Mouse (Mus musculus): ENCODE data around the gene Hmgxb4. TPM values are rescaled to one million over a fixed set of nuclear protein-coding genes. Genes with fewer than 3 reads are reported as not detected.

The Hmgxb4 gene
- polyA plus RNA-seq, 1 experiment from 2014 or later, result 32.2 TPM

- ATAC-seq (ENCODE audit: low read depth), result no peak
- no peak overlapping the region for H3K4me3 ChIP-seq
These were observed 30.6 kb downstream of the Hmgxb4 start for GRCm38 (mm10) chr8:75023660-75024316.

GRCm38 (mm10) chr8:75025809-75026208 lies 32.7 kb downstream of the Hmgxb4 start:
- no peaks in the 10 kb centered on the region for H3K27me3 ChIP-seq

More at GRCm38 (mm10) chr8:75023660-75024316, 30.6 kb downstream of the Hmgxb4 start:
- H3K4me1 ChIP-seq (replicated peaks), result no peaks in the 10 kb centered on the region
- H3K27ac ChIP-seq (replicated peaks), result no peak overlapping the region
- no peaks in the 10 kb centered on the region for H3K27me3 ChIP-seq
- no peaks in the 10 kb centered on the region for H3K9me3 ChIP-seq
- H3K4me2 ChIP-seq, result no peak overlapping the region
- 93% methylated on average over 3 of the region's 3 CpGs for WGBS
- H3K9ac ChIP-seq, result no peak overlapping the region
- H3K36me3 ChIP-seq, result peaks cover 82% of the 10 kb centered on the region

GRCm38 (mm10) chr8:75030453-75031024 lies 37.4 kb downstream of the Hmgxb4 start:
- ATAC-seq (ENCODE audit: low read depth), result no peak
- no peak overlapping the region for H3K4me2 ChIP-seq
- H3K4me1 ChIP-seq (replicated peaks), result peaks cover 15% of the 10 kb centered on the region
- no peaks in the 10 kb centered on the region for H3K27me3 ChIP-seq
- H3K36me3 ChIP-seq, result peaks cover 48% of the 10 kb centered on the region
- H3K9me3 ChIP-seq, result no peaks in the 10 kb centered on the region
- no peak overlapping the region for H3K4me3 ChIP-seq
- H3K9ac ChIP-seq, result no peak overlapping the region
- 91% methylated on average over 3 of the region's 3 CpGs for WGBS
- no peak overlapping the region for H3K27ac ChIP-seq (replicated peaks)

More at GRCm38 (mm10) chr8:75025809-75026208, 32.7 kb downstream of the Hmgxb4 start:
- Histone ChIP-seq H3K9me3 (no peaks in the 10 kb centered on the region), H3K9ac (no peak overlapping the region), H3K4me2 (no peak overlapping the region), H3K4me1 (replicated peaks) (no peaks in the 10 kb centered on the region), H3K4me3 (no peak overlapping the region), H3K27ac (replicated peaks) (no peak overlapping the region), H3K36me3 (peaks cover 91% of the 10 kb centered on the region)
- WGBS, result 97% methylated on average over 4 of the region's 4 CpGs
- no peak for ATAC-seq (ENCODE audit: low read depth)

GRCm38 (mm10) chr8:75032961-75033360 lies 39.8 kb downstream of the Hmgxb4 start:
- Histone ChIP-seq H3K4me1 (replicated peaks) (peaks cover 15% of the 10 kb centered on the region), H3K4me2 (peak overlapping the region; percentile 92), H3K9ac (peak overlapping the region; percentile 75), H3K27ac (replicated peaks) (peak overlapping the region; percentile 57; the same call in 1 of the 2 replicates), H3K36me3 (peaks cover 28% of the 10 kb centered on the region), H3K9me3 (no peaks in the 10 kb centered on the region), H3K27me3 (no peaks in the 10 kb centered on the region), H3K4me3 (peak overlapping the region; percentile 66)
- no peak for ATAC-seq (ENCODE audit: low read depth)
- WGBS, result 73% methylated on average over 5 of the region's 5 CpGs

GRCm38 (mm10) chr8:75033511-75034243 lies 40.5 kb downstream of the Hmgxb4 start, which contains the start of gene Tom1:
Gene Tom1 (plus strand): TSS chr8:75033705.
- H3K27me3 ChIP-seq, result no peaks in the 10 kb centered on the region
- under 1% methylated on average over 58 of the region's 62 CpGs for WGBS
- ATAC-seq (ENCODE audit: low read depth), result peak; percentile 99
- peaks cover 20% of the 10 kb centered on the region for H3K4me1 ChIP-seq (replicated peaks)
- peak within 1 kb of the TSS; percentile 88 for H3K27ac ChIP-seq (replicated peaks)
- peak within 1 kb of the TSS; percentile 75 for H3K9ac ChIP-seq
- peak within 1 kb of the TSS; percentile 66 for H3K4me3 ChIP-seq
- peak within 1 kb of the TSS; percentile 92 for H3K4me2 ChIP-seq
- no peaks in the 10 kb centered on the region for H3K9me3 ChIP-seq
- peaks cover 22% of the 10 kb centered on the region for H3K36me3 ChIP-seq

GRCm38 (mm10) chr8:75034285-75034684 lies 41.1 kb downstream of the Hmgxb4 start:
- no peaks in the 10 kb centered on the region for H3K27me3 ChIP-seq
- no peaks in the 10 kb centered on the region for H3K9me3 ChIP-seq
- peak overlapping the region; percentile 92 for H3K4me2 ChIP-seq
- H3K9ac ChIP-seq, result peak overlapping the region; percentile 75
- peak overlapping the region; percentile 66 for H3K4me3 ChIP-seq
- peak overlapping the region; percentile 54; the same call in 1 of the 2 replicates for H3K27ac ChIP-seq (replicated peaks)
- ATAC-seq (ENCODE audit: low read depth), result no peak
- peaks cover 16% of the 10 kb centered on the region for H3K36me3 ChIP-seq
- H3K4me1 ChIP-seq (replicated peaks), result peaks cover 21% of the 10 kb centered on the region
- WGBS, result 1% methylated on average over 17 of the region's 17 CpGs

- H3K4me1 ChIP-seq (replicated peaks), result peaks cover 21% of the 10 kb centered on the region
- H3K36me3 ChIP-seq, result peaks cover 5% of the 10 kb centered on the region; the same call in 1 of the 2 replicates
- H3K9me3 ChIP-seq, result no peaks in the 10 kb centered on the region
- H3K27ac ChIP-seq (replicated peaks), result no peak overlapping the region
- no peak overlapping the region for H3K4me3 ChIP-seq
- no peaks in the 10 kb centered on the region for H3K27me3 ChIP-seq
- ATAC-seq (ENCODE audit: low read depth), result no peak
- no peak overlapping the region for H3K4me2 ChIP-seq
- H3K9ac ChIP-seq, result no peak overlapping the region
These were observed 42.5 kb downstream of the Hmgxb4 start for GRCm38 (mm10) chr8:75035640-75036039.

- Histone ChIP-seq H3K27ac (replicated peaks) (peak overlapping the region; percentile 23; the same call in 1 of the 2 replicates), H3K36me3 (no peaks in the 10 kb centered on the region), H3K27me3 (no peaks in the 10 kb centered on the region), H3K4me1 (replicated peaks) (peaks cover 15% of the 10 kb centered on the region), H3K4me3 (no peak overlapping the region), H3K4me2 (no peak overlapping the region), H3K9me3 (no peaks in the 10 kb centered on the region), H3K9ac (no peak overlapping the region)
- no peak for ATAC-seq (ENCODE audit: low read depth)
These were observed 45.3 kb downstream of the Hmgxb4 start for GRCm38 (mm10) chr8:75038497-75038896.

GRCm38 (mm10) chr8:75039754-75040153 lies 46.6 kb downstream of the Hmgxb4 start:
- 92% methylated on average over 1 of the region's 1 CpGs for WGBS
- Histone ChIP-seq H3K27me3 (no peaks in the 10 kb centered on the region), H3K36me3 (no peaks in the 10 kb centered on the region), H3K9me3 (no peaks in the 10 kb centered on the region), H3K4me3 (no peak overlapping the region), H3K4me2 (no peak overlapping the region), H3K4me1 (replicated peaks) (peaks cover 9% of the 10 kb centered on the region), H3K9ac (no peak overlapping the region), H3K27ac (replicated peaks) (no peak overlapping the region)
- no peak for ATAC-seq (ENCODE audit: low read depth)

- H3K36me3 ChIP-seq, result no peaks in the 10 kb centered on the region
These were observed 49.0 kb downstream of the Hmgxb4 start for GRCm38 (mm10) chr8:75042171-75042570.

GRCm38 (mm10) chr8:75042974-75043373 lies 49.8 kb downstream of the Hmgxb4 start:
- 76% methylated on average over 1 of the region's 1 CpGs for WGBS
- no peak for ATAC-seq (ENCODE audit: low read depth)

More at GRCm38 (mm10) chr8:75042171-75042570, 49.0 kb downstream of the Hmgxb4 start:
- no peak overlapping the region for H3K27ac ChIP-seq (replicated peaks)
- no peak overlapping the region for H3K9ac ChIP-seq
- no peaks in the 10 kb centered on the region for H3K27me3 ChIP-seq
- no peak overlapping the region for H3K4me3 ChIP-seq
- 0 out of 2 replicates have a peak, but pooled peaks cover 6% of the 10 kb centered on the region for H3K4me1 ChIP-seq (replicated peaks)
- H3K9me3 ChIP-seq, result no peaks in the 10 kb centered on the region
- WGBS, result 84% methylated on average over 2 of the region's 2 CpGs
- H3K4me2 ChIP-seq, result no peak overlapping the region
- no peak for ATAC-seq (ENCODE audit: low read depth)

GRCm38 (mm10) chr8:75046303-75046702 lies 53.1 kb downstream of the Hmgxb4 start:
- ATAC-seq (ENCODE audit: low read depth), result no peak
- Histone ChIP-seq H3K4me3 (no peak overlapping the region), H3K4me1 (replicated peaks) (no peaks in the 10 kb centered on the region), H3K9me3 (no peaks in the 10 kb centered on the region), H3K27me3 (no peaks in the 10 kb centered on the region), H3K4me2 (no peak overlapping the region), H3K27ac (replicated peaks) (no peak overlapping the region), H3K9ac (no peak overlapping the region), H3K36me3 (no peaks in the 10 kb centered on the region)
- 100% methylated on average over 1 of the region's 1 CpGs for WGBS

More at GRCm38 (mm10) chr8:75042974-75043373, 49.8 kb downstream of the Hmgxb4 start:
- Histone ChIP-seq H3K27ac (replicated peaks) (no peak overlapping the region), H3K4me1 (replicated peaks) (0 out of 2 replicates have a peak, but pooled peaks cover 6% of the 10 kb centered on the region), H3K4me3 (no peak overlapping the region), H3K36me3 (no peaks in the 10 kb centered on the region), H3K27me3 (no peaks in the 10 kb centered on the region), H3K9ac (no peak overlapping the region), H3K9me3 (no peaks in the 10 kb centered on the region), H3K4me2 (no peak overlapping the region)
